Mouse (Mus musculus): ENCODE measurements at regions not wholly inside any gene's neighbourhood (a gene's known extent, or its start where the extent isn't known, plus 50 kb on each side); places are given as distances from the start of the nearest gene placed in this dataset.

DNA sequence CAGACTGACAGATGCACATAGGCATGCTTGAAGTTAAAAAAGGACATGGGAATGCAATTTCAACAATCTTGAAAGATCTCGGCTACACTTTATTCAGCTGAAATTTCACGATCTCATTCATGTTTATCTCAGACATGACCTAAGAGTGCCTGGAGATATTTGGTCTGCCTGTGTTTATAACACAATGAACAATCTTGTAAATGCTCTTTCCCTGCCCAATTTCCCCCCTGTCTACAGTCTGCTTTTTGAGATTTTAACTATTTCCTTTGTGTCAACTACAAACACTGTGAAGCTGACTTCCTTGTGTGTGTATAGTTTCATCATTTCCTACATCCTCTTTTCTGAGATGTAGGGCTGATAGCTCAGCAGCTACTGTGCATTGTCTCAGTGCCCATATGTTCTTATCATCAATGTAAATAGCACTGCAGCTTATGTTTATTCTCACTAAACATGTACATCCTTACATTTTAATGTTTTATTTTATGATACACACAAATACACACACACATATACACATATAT is 319.4 kb upstream of the A1bg start:
- TF ChIP-seq EP300 (IDR thresholded peaks at IDR 0.05; ENCODE audit: low read depth) (no peak), CTCF (IDR thresholded peaks at IDR 0.05; ENCODE audit: low read depth) (no peak)

Data from heart, postnatal 0 days (tissue).